Mouse (Mus musculus) central nervous system, embryonic 14 days (tissue): ENCODE measurements around the gene Irgq. TPM values are rescaled to one million over a fixed set of nuclear protein-coding genes. Genes with fewer than 3 reads are reported as not detected.

Experiments used
- polyA plus RNA-seq: library from polyadenylated mRNA; depleted of rRNA; stranded (reverse); fragments of >200 nt; gene quantifications from 2 replicates; pipeline ENCODE4 v1.2.3, GENCODE M21; 2012; rRNA removed

Gene Irgq
- polyA plus RNA-seq = 40.1 and 42.5 TPM in 2 replicates

GRCm38 (mm10) chr7:24530062-24530931 lies at the start of gene Irgq:
Gene Irgq (plus strand): TSS chr7:24530689.

DNA sequence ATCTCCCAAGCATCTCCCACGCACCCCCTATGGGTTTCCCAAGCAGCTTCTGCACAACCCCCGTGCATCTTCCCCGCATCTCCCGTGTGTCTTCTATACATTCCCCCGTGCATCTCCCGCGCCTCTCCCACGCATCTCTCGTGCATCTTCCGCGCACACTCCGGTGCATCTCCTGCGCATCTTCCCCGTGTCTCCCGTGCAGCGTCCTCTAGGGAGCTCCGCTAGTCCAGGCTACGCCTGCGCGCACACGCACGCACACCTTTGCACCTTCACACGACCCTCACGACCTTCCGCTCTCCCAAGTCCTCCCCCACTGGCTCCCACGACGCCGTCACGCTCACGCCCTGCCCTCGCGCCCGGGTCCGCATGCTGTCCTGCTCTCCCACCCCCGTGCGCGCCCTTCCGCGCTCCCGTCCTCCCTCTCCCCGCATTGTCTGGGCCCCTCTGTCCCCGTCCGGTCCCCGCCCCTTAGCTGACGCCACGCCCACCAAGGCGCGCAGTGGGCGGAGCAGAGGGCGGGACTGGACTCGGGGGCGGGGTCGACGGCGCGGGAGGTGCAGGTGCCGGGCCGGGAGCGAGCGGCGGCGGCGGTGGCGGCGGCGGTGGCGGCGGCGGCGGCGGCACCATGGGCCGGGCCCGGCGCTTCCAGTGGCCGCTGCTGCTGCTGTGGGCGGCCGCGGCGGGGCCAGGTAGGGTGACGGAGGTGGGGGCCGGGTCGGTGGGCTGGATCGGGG lies 48.8 kb upstream of the Irgq start, which contains the start of gene Cadm4:
Cadm4 (plus strand) TSS at position 550 of the 734 bp plus-strand sequence.

GRCm38 (mm10) chr7:24506838-24507725 lies 23.4 kb upstream of the Irgq start, which contains the start of gene Zfp428:
Gene Zfp428 (plus strand): TSS chr7:24507006.

GRCm38 (mm10) chr7:24512355-24512754 lies 18.1 kb upstream of the Irgq start, which contains the start of gene AC161166.1:
Gene AC161166.1 (minus strand): TSS chr7:24512455.

GRCm38 (mm10) chr7:24546068-24546614 lies 15.7 kb downstream of the Irgq start, which contains the start of the genes Pinlyp and Xrcc1:
Gene Pinlyp (minus strand): TSS chr7:24546118.
Gene Xrcc1 (plus strand): TSS chr7:24546289.

GRCm38 (mm10) chr7:24587330-24588105 lies 57.0 kb downstream of the Irgq start, which contains the start of the genes Ethe1 and Zfp575:
Gene Ethe1 (plus strand): TSS chr7:24587543.
Gene Zfp575 (minus strand): TSS chr7:24587641.

Other genes with a start within 250 kb of the Irgq start
- 44.8 and 45.5 TPM in 2 replicates for gene Zfp61, start 229.5 kb upstream of the Irgq start, polyA plus RNA-seq
- gene Zfp94, start 214.0 kb upstream of the Irgq start, polyA plus RNA-seq = 22.7 and 24.5 TPM in 2 replicates
- gene Tescl, start 196.8 kb upstream of the Irgq start, polyA plus RNA-seq = 0.09 and 0.11 TPM in 2 replicates
- gene Lypd5, start 181.5 kb upstream of the Irgq start, polyA plus RNA-seq = not detected in 2 replicates
- 0.88 and 2.0 TPM in 2 replicates for gene Kcnn4, start 160.4 kb upstream of the Irgq start, polyA plus RNA-seq
- gene Smg9, start 131.1 kb upstream of the Irgq start, polyA plus RNA-seq = 61.7 and 66.7 TPM in 2 replicates
- gene Irgc1, start 78.4 kb upstream of the Irgq start, polyA plus RNA-seq = not detected in 2 replicates
- gene Plaur, start 68.2 kb upstream of the Irgq start, polyA plus RNA-seq = 2.0 and 3.5 TPM in 2 replicates
- gene Cadm4, start 48.7 kb upstream of the Irgq start, polyA plus RNA-seq = 219 and 267 TPM in 2 replicates
- 237 and 300 TPM in 2 replicates for gene Zfp428, start 23.7 kb upstream of the Irgq start, polyA plus RNA-seq
- not detected in 2 replicates for gene AC161166.1, start 18.2 kb upstream of the Irgq start, polyA plus RNA-seq
- 0.15 and 0.32 TPM in 2 replicates for gene Pinlyp, start 15.4 kb downstream of the Irgq start, polyA plus RNA-seq
- gene Xrcc1, start 15.6 kb downstream of the Irgq start, polyA plus RNA-seq = 87.2 and 95.1 TPM in 2 replicates
- 15.3 and 15.7 TPM in 2 replicates for gene Ethe1, start 56.9 kb downstream of the Irgq start, polyA plus RNA-seq
- 4.1 and 5.7 TPM in 2 replicates for gene Zfp575, start 57.0 kb downstream of the Irgq start, polyA plus RNA-seq
- 0.17 and 0.85 TPM in 2 replicates for gene Phldb3, start 80.1 kb downstream of the Irgq start, polyA plus RNA-seq
- 0.15 and 2.2 TPM in 2 replicates for gene Lypd3, start 105.9 kb downstream of the Irgq start, polyA plus RNA-seq
- not detected in 2 replicates for gene Tex101, start 146.0 kb downstream of the Irgq start, polyA plus RNA-seq
- not detected in 2 replicates for gene BC049730, start 178.6 kb downstream of the Irgq start, polyA plus RNA-seq
- not detected in 2 replicates for gene Gm4763, start 196.2 kb downstream of the Irgq start, polyA plus RNA-seq
- 0.20 and 0.22 TPM in 2 replicates for gene Cd177, start 229.6 kb downstream of the Irgq start, polyA plus RNA-seq
- gene Ceacam10, start 246.5 kb downstream of the Irgq start, polyA plus RNA-seq = 0.14 and 0.45 TPM in 2 replicates